Mouse (Mus musculus): ENCODE results near the gene Ugdh.

DNA sequence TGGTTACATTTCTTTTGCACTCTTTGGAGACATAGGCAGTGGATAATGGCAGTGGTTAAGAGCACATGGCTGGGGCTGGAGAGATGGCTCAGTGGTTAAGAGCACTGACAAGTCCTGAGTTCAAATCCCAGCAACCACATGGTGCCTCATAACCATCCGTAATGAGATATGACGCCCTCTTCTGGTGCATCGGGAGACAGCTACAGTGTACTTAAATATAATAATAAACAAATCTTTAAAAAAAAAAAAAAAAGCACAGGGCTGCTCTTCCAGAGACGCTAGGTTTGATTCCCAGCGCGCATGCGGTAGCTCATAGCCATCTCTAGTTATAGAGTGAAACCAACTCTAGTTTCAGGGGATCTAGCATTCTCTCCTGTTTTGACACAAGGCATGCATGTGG lies 41.3 kb downstream of the Ugdh start:
- no peak for TF ChIP-seq CTCF (IDR thresholded peaks at IDR 0.05; ENCODE audit: control insufficient read depth, insufficient read depth, insufficient read length)
- no peak for TF ChIP-seq USF1 (IDR thresholded peaks at IDR 0.05; ENCODE audit: low read depth)
- no peak for TF ChIP-seq MAX (IDR thresholded peaks at IDR 0.05)
- no peak for TF ChIP-seq MYOD1 (IDR thresholded peaks at IDR 0.05; ENCODE audit: control insufficient read depth, insufficient read length, low read depth)
- no peak for TF ChIP-seq FOSL1 (IDR thresholded peaks at IDR 0.05; ENCODE audit: insufficient read depth, low read length, poor library complexity, severe bottlenecking)
